Mouse (Mus musculus) gastrocnemius, postnatal 36 days (tissue): ENCODE measurements at regions not wholly inside any gene's neighbourhood (a gene's known extent, or its start where the extent isn't known, plus 50 kb on each side); places are given as distances from the start of the nearest gene placed in this dataset.

ENCODE experiments used
- DNase-seq, 2 experiments: peaks; one replicate each; pipeline ENCODE4 v3.0.0; 2022
- intact Hi-C: fragments of 180-260 bp; cut with DNase I; formaldehyde crosslinking; loops from one replicate; pipeline ENCODE4 v1.15.1; 2025

- no peak for DNase-seq
- intact Hi-C loops, result no loop called here
Measured at GRCm38 (mm10) chr10:111080322-111080721, 70.4 kb upstream of the Zdhhc17 start.

DNA sequence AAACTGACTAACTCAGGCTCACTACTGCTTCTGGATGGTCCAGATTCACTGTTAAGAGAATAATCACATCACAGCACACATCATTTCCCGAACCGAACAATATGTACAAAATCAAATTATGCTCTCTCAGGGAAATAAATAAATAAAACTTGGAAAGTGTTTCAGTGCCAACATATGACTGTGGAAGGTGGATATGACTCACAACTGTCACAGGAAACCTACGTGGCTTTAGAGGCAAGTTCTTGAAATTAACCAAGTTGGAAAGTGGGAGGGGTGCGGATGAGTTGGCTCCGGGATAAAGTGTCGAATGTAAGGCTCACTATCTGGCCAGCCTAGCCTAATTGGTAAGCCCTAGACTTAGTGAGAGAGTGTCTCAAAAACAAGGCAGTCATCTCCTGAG, 69.1 kb upstream of the Zdhhc17 start:
- intact Hi-C loops, result loop anchor here (5.0 kb wide), 1 partner anchor 52 kb away; no protein-coding TSS in a partner anchor
- no peak for DNase-seq

GRCm38 (mm10) chr10:111077632-111078031, 67.7 kb upstream of the Zdhhc17 start:
- no peak for DNase-seq
- intact Hi-C loops, result loop anchor here (5.0 kb wide), 1 partner anchor 50 kb away; no protein-coding TSS in a partner anchor

GRCm38 (mm10) chr10:111073851-111074430, 64.0 kb upstream of the Zdhhc17 start:
- no peak for DNase-seq
- intact Hi-C loops, result no loop called here

GRCm38 (mm10) chr10:111073262-111073661, 63.3 kb upstream of the Zdhhc17 start:
- DNase-seq, result no peak
- intact Hi-C loops, result no loop called here

GRCm38 (mm10) chr10:111072554-111072909, 62.6 kb upstream of the Zdhhc17 start:
- intact Hi-C loops, result no loop called here
- DNase-seq, result no peak

DNA sequence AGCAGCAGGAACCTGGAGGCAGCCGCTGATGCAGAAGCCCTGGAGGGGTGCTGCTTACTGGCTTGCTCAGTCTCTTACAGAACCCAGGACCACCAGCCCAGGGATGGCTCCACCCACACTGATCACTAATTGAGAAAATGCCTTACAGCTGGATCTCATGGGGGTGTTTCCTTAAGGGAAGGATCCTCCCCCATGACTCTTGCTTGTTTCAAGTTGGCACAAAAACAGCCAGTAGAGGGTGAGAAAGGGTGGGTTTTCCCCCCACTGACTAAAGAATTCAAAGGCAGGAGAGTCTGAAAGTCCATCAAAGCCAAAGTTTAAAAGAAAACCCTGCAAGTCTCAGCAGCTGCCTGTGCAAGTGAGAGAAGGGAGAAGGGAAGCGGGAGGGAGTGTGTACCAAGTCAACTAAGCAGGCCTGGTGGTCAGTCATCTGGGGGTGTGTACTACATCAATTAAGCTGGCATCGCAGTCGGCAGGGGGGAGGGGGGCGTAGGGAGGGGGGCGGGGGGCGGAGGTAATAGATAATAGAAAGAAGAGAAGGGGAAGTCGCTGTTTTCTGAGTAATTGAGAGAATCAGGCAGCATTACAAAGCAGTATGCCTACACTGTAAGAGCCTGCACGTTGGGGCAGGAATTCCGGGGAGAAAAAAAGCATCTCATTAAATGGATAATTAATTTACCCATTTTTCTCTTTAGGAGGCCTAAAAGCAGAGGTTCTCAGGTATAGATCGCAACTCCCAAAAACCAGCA, 62.0 kb upstream of the Zdhhc17 start:
- no peak for DNase-seq
- intact Hi-C loops, result no loop called here

- intact Hi-C loops, result no loop called here
- no peak for DNase-seq
Measured at GRCm38 (mm10) chr10:111066146-111066545, 56.2 kb upstream of the Zdhhc17 start.

DNA sequence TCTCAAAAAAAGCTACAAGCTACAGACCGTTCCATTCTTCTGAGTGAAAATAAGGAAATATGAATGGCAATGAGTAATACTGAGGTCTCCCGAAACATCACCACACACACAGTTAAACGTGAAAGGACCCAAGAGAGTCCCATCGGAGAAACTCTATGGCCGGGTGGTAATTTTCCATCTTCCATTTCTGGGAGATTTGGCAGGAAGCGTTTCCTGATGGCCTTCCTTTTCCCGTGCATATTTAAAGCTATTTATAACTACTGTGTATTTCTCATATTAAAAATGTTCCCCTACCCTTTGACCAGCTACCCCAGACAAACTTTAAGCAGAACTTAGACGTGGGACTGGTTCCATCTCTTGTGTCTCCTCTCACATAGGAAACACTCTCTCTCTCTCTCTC, 50.7 kb upstream of the Zdhhc17 start:
- DNase-seq, result no peak
- intact Hi-C loops, result no loop called here
